Mouse (Mus musculus): ENCODE measurements around the gene Spib.

DNA sequence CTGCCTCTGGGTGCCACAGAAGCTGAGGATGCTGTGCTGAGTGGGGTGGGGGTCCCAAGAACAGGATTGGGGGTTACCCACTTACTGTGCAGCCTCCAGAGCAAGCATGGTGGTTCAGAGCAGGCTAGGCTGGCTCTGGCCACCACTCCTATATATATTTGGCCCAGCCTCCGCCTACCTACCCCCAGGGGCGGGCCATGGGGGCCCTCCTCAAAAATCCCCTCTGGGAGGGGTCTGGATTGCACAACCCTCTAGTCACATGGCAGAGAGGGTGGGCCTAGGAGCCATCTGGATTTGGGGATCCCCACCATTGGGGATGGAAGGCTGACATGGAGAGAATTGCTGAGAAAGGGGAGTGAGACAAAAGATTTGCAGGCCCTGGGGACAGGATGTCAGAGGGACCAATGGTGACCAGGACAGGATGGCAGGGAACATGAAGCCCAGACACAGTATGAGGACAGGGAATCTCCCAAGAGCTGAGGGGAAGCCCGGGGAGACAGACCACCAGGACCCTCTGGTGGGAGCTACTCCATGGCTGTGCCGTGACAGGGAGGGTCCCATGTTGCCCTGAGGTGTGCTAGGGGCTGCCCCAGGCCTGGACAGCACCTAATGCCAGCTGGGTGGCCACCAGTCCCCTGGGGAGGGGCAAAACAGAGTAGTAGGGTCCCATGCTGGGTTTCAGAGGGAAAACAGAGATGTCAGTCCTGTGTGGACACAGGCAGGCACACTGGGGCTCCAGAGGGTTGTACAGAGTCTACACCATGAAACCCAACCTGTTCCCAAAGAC lies at the start of gene Spib:
- TF ChIP-seq CTCF (IDR thresholded peaks at IDR 0.05; ENCODE audit: low read depth, low read length) (no peak), POLR2A (IDR thresholded peaks at IDR 0.05; ENCODE audit: extremely low read depth, insufficient read depth, low read length) (no peak)
